In the genomic region with DNA sequence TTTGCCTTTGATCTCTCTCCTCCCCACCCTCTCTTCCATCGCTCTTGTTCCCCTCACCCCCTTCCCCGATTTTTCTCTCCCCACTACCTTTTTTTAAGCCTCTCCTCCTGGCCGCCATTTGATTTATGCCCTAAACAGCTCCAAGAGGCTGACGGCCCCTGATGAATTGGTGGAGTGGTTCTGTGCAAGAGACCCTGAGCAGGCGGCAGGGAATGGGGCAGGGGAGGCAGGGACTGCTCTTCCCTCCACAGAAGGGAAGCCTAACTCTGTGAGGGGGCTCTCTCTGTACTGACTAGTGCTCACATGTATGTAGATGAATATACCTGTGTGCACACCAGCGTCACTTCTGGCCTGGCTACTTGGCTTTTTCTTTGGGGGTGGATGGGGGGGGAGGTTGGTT, we compare ENCODE assay signal across 15 mouse cellular contexts.
"Had no signal": no experiment of that assay in that cellular context is flagged by ENCODE, and none has a peak within 500 bp of the region (broad histone marks: within the 10 kb centered on the region; RNA-seq: fewer than 3 reads in every experiment).

No protein-coding gene starts in this region.

- ATAC-seq: intestine, embryonic 16.5 days; liver, embryonic 12.5 days; midbrain, embryonic 15.5 days had no signal

- H3K4me1 ChIP-seq: liver, embryonic 12.5 days had no signal

- H3K4me3 ChIP-seq: limb, embryonic 15.5 days; liver, embryonic 12.5 days; lung, embryonic 15.5 days; midbrain, embryonic 15.5 days had no signal

- H3K27ac ChIP-seq: kidney, postnatal 0 days; limb, embryonic 15.5 days; liver, embryonic 12.5 days; lung, embryonic 15.5 days; midbrain, embryonic 15.5 days; stomach, postnatal 0 days had no signal

- H3K9ac ChIP-seq: limb, embryonic 15.5 days; liver, embryonic 12.5 days; lung, embryonic 15.5 days; midbrain, embryonic 15.5 days had no signal

- DNase-seq: kidney, adult 8-10 months; kidney, postnatal 36 days; layer of hippocampus, adult 9-11 months; layer of hippocampus, postnatal 36 days; lung, postnatal 14 days; right cerebral cortex, adult 18-20 months; thymus, postnatal 4 days had no signal

- H3K4me2 ChIP-seq: limb, embryonic 15.5 days; liver, embryonic 12.5 days; lung, embryonic 15.5 days; midbrain, embryonic 11.5 days; midbrain, embryonic 15.5 days had no signal

- H3K27me3 ChIP-seq: lung, embryonic 15.5 days; midbrain, embryonic 15.5 days had no signal

- H3K9me3 ChIP-seq: limb, embryonic 15.5 days; liver, embryonic 12.5 days; lung, embryonic 15.5 days; midbrain, embryonic 15.5 days had no signal

- H3K36me3 ChIP-seq: limb, embryonic 15.5 days; liver, embryonic 12.5 days; lung, embryonic 15.5 days; midbrain, embryonic 15.5 days had no signal
